Mouse (Mus musculus): Measurements from ENCODE around the gene Peli3. TPM values are rescaled to one million over a fixed set of nuclear protein-coding genes. Genes with fewer than 3 reads are reported as not detected.
A peak's percentile ranks its signal among the peaks of the same experiment; 100 is the strongest.

Peli3 gene
- total and polyA plus RNA-seq, 3 experiments = 0.08 to 0.33 TPM; not detected in 1

DNA sequence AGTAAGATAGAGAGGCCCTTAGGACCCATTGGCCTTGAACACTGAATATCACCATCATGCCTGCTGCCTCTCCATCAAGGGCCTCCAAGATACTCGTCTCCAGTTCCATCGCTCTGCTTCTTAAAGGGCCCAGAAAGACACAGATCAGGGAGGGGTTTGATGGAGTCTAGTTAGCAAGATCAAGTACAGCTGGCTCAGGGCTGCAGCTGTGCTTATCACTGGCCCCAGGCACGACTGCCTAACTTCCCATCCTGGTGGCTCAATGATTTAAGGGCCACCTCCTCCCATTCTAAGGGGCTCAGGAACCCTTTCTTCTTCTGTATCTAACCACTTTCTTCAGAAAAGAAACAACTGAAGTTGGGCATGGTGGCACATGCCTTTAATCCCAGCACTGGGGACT, 51.1 kb downstream of the Peli3 start:
- H3K4me1 ChIP-seq (ENCODE audit: control insufficient read depth in 1 of 2, insufficient read depth in 2 of 2, low read length in 2 of 2) = peaks cover 4 to 9% of the 10 kb centered on the region in 2 experiments
- H3K36me3 ChIP-seq (ENCODE audit: control insufficient read depth in 1 of 2, insufficient read depth in 2 of 2, low read length in 2 of 2) = peaks cover 0 to 5% of the 10 kb centered on the region in 2 experiments; a peak in 2 of 4 replicates
- H3K9ac ChIP-seq (ENCODE audit: control insufficient read depth, low read depth, low read length, poor library complexity, severe bottlenecking) = no peak overlapping the region
- no peaks in the 10 kb centered on the region for H3K27me3 ChIP-seq (ENCODE audit: control insufficient read depth in 1 of 2, insufficient read depth in 2 of 2, low read length in 2 of 2)
- peak; percentile 84 for DNase-seq (ENCODE audit: low read depth, low spot score)
- TF ChIP-seq RCOR1 (IDR thresholded peaks at IDR 0.05; ENCODE audit: low read depth, low read length) = peak; percentile 43; the same call in 1 of the 2 replicates
- no peak for TF ChIP-seq HCFC1 (IDR thresholded peaks at IDR 0.05; ENCODE audit: low read depth, low read length)
- peak; percentile 89 for TF ChIP-seq ETS1 (IDR thresholded peaks at IDR 0.05; ENCODE audit: low read depth, low read length)
- peak; percentile 70 for TF ChIP-seq SIN3A (IDR thresholded peaks at IDR 0.05; ENCODE audit: low read length)
- TF ChIP-seq EP300 (IDR thresholded peaks at IDR 0.05; ENCODE audit: low read depth in 1 of 2, low read length in 2 of 2) = peak; percentile 58 to 84
- no peak for TF ChIP-seq UBTF (IDR thresholded peaks at IDR 0.05; ENCODE audit: borderline replicate concordance, insufficient read depth, low read depth, low read length)
- peak; percentile 85 for TF ChIP-seq TAL1 (IDR thresholded peaks at IDR 0.05; ENCODE audit: low read length)
- TF ChIP-seq ZNF384 (IDR thresholded peaks at IDR 0.05; ENCODE audit: low read depth, low read length) = no peak
- peak; percentile 83 for TF ChIP-seq GATA1 (IDR thresholded peaks at IDR 0.05; ENCODE audit: low read depth, low read length)
- TF ChIP-seq TCF12 (IDR thresholded peaks at IDR 0.05; ENCODE audit: low read depth, low read length) = peak; percentile 90
- no peak overlapping the region; the same call in 1 of the 2 replicates for H3K27ac ChIP-seq (ENCODE audit: control insufficient read depth, low read depth, low read length)
- H3K79me2 ChIP-seq (ENCODE audit: control insufficient read depth, insufficient read depth, low read length, poor library complexity) = no peaks in the 10 kb centered on the region
- H3K4me3 ChIP-seq (ENCODE audit: control insufficient read depth in 1 of 2, insufficient read depth in 1 of 2, low read depth in 2 of 2, low read length in 2 of 2) = no peak overlapping the region
- H3K9me3 ChIP-seq (replicated peaks; ENCODE audit: insufficient read depth, low read length) = no peaks in the 10 kb centered on the region

DNA sequence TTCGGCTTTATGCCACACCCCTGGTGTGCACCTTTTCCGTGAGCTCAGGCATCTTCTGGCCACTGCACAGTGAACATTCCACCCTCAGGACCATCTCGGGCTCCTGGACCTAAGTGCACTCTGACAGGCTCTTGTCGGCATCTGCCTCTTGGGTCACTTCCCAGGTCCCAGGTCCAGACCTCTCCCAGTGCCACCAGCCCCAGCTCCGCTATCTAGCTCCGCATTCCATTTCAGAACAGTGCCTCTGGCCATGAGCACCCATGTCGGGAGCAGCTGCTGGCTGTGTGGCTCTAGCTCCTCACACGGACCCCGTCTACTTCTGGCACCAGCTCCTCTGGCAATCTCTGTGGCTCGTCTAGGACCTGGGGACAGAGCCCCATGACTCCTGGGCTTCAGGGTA, 53.1 kb downstream of the Peli3 start:
- H3K27me3 ChIP-seq (ENCODE audit: control insufficient read depth in 1 of 2, insufficient read depth in 2 of 2, low read length in 2 of 2) = no peaks in the 10 kb centered on the region
- no peaks in the 10 kb centered on the region for H3K79me2 ChIP-seq (ENCODE audit: control insufficient read depth, insufficient read depth, low read length, poor library complexity)
- no peaks in the 10 kb centered on the region for H3K9me3 ChIP-seq (replicated peaks; ENCODE audit: insufficient read depth, low read length)
- H3K36me3 ChIP-seq (ENCODE audit: control insufficient read depth in 1 of 2, insufficient read depth in 2 of 2, low read length in 2 of 2) = peaks cover 0 to 5% of the 10 kb centered on the region in 2 experiments; a peak in 2 of 4 replicates
- no peak for DNase-seq (ENCODE audit: low read depth, low spot score)
- peaks cover 4 to 9% of the 10 kb centered on the region in 2 experiments for H3K4me1 ChIP-seq (ENCODE audit: control insufficient read depth in 1 of 2, insufficient read depth in 2 of 2, low read length in 2 of 2)
- H3K9ac ChIP-seq (ENCODE audit: control insufficient read depth, low read depth, low read length, poor library complexity, severe bottlenecking) = no peak overlapping the region
- no peak for TF ChIP-seq SIN3A (IDR thresholded peaks at IDR 0.05; ENCODE audit: low read length)
- no peak for TF ChIP-seq GATA1 (IDR thresholded peaks at IDR 0.05; ENCODE audit: low read depth, low read length)
- no peak for TF ChIP-seq ZMIZ1 (IDR thresholded peaks at IDR 0.05; ENCODE audit: low read depth, low read length)
- TF ChIP-seq GABPA (IDR thresholded peaks at IDR 0.05; ENCODE audit: low read depth, low read length) = no peak
- TF ChIP-seq SMC3 (IDR thresholded peaks at IDR 0.05; ENCODE audit: low read depth, low read length) = no peak
- TF ChIP-seq RAD21 (IDR thresholded peaks at IDR 0.05; ENCODE audit: low read depth, low read length) = no peak
- TF ChIP-seq KAT2A (conservative IDR thresholded peaks at IDR 0.05; ENCODE audit: low read depth, low read length) = no peak
- no peak for TF ChIP-seq EP300 (IDR thresholded peaks at IDR 0.05; ENCODE audit: low read depth in 1 of 2, low read length in 2 of 2)
- TF ChIP-seq POLR2AphosphoS2 (IDR thresholded peaks at IDR 0.05; ENCODE audit: low read length) = no peak
- TF ChIP-seq ELF1 (IDR thresholded peaks at IDR 0.05; ENCODE audit: low read depth, low read length) = no peak
- TF ChIP-seq POLR2AphosphoS5 (IDR thresholded peaks at IDR 0.05; ENCODE audit: borderline replicate concordance, low read depth, low read length) = no peak
- no peak for TF ChIP-seq USF1 (IDR thresholded peaks at IDR 0.05; ENCODE audit: low read depth, low read length)
- H3K27ac ChIP-seq (ENCODE audit: control insufficient read depth, low read depth, low read length) = no peak overlapping the region
- no peak overlapping the region for H3K4me3 ChIP-seq (ENCODE audit: control insufficient read depth in 1 of 2, insufficient read depth in 1 of 2, low read depth in 2 of 2, low read length in 2 of 2)

Measured in MEL (cell line).